Mouse (Mus musculus) right cerebral cortex, postnatal 25 days (tissue): ENCODE measurements at regions not wholly inside any gene's neighbourhood (a gene's known extent, or its start where the extent isn't known, plus 50 kb on each side); places are given as distances from the start of the nearest gene placed in this dataset.

Source experiments
- DNase-seq: peaks from one replicate; pipeline ENCODE4 v3.0.0; 2022

DNA sequence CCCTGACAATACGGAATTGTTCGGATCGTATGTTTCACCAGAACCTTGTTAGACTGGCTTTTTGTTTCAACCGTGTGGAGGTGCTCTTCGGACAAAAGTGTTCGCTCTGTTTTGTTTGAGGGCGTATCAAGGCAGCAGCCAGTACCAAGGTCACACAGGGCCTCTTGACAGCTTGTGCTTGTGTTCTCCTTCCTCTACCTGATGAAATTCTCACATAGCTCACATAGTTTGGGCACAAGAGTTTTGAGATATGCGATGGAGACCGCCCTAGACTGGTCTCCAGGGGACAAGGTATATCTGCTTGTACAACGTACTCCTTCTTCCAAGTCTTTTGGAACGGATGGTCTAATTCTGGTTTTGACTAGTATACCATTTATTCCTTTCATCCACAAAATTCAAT is 70.9 kb upstream of the Hmga2 start:
- no peak for DNase-seq

- DNase-seq: no peak
These were observed 65.3 kb upstream of the Hmga2 start for GRCm38 (mm10) chr10:120541618-120542017.

DNA sequence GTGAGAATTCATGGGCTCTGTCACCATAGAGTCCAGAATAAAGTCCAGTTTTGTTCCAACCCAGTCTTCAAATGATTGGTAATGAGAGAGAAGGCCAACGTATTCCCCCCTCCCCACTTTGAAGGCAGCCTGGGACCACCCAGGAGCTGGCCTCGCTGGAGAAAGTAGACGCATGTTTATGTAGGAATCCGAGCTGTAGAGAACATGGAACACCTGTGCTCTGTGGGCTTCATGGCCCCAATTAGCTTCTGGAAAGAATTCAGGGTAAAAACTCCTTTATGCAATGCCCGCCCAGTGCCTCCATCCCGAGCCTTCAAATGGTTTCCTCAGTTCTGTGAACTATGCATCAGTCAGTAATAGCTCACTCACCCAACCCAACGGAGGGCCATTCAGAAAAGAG is 62.3 kb upstream of the Hmga2 start:
- DNase-seq: no peak

GRCm38 (mm10) chr10:120528406-120528805 is 52.1 kb upstream of the Hmga2 start:
- DNase-seq: no peak

- DNase-seq: no peak
These were observed 51.7 kb upstream of the Hmga2 start for GRCm38 (mm10) chr10:120527951-120528350.

DNA sequence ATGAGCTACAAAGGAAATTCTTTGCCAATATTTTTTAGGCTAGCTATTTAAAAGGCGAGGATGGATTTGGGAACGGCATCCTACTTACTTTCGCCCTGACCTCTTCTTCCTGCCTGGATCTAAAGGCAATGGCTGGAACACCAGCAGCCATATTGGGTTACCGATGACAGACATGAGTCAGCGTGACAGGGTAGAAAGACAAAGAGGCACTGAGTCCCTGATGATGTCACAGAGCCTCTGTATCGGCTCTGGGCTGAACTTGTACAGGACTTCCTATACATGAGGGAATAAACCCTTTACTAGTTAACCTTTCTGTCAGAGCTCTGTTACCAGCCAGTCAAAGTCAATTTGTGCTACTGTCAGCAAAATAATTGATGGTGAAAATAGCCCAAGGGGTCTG is 50.7 kb upstream of the Hmga2 start:
- no peak for DNase-seq
